Mouse (Mus musculus) bone marrow macrophage, adult 2 months (primary cell): ENCODE data around the gene Ccdc152. TPM values are rescaled to one million over a fixed set of nuclear protein-coding genes. Genes with fewer than 3 reads are reported as not detected.

ENCODE experiments used
- H3K27ac ChIP-seq: 2 replicates; pipeline ENCODE4 v1.5.1; 2012; ENCODE audit warnings: low read depth, low read length; ENCODE audit not compliant: insufficient read depth
- H3K4me1 ChIP-seq: 2 replicates; pipeline ENCODE4 v1.6.1; 2012; ENCODE audit warnings: low read length; ENCODE audit not compliant: control insufficient read depth, insufficient read depth
- H3K4me3 ChIP-seq: 2 replicates; pipeline ENCODE4 v1.5.1; 2012; ENCODE audit warnings: mild to moderate bottlenecking, low read length, moderate library complexity; ENCODE audit not compliant: insufficient read depth
- CTCF ChIP-seq: IDR thresholded peaks from 2 replicates; pipeline ENCODE4 v1.5.1; 2012; ENCODE audit warnings: low read depth, mild to moderate bottlenecking, low read length, moderate library complexity
- POLR2A ChIP-seq: IDR thresholded peaks from 2 replicates; pipeline ENCODE4 v1.6.1; 2012; ENCODE audit warnings: mild to moderate bottlenecking, low read depth, low read length, borderline replicate concordance
- polyA plus RNA-seq: library from polyadenylated mRNA; stranded (reverse); fragments of >200 nt; gene quantifications from 2 replicates; pipeline ENCODE4 v1.2.4, GENCODE M21; 2012; ENCODE audit not compliant: missing spikeins, insufficient read depth, insufficient read length

Ccdc152 gene
- 11.5 and 16.2 TPM in 2 replicates for polyA plus RNA-seq

GRCm38 (mm10) chr15:3303426-3303825 is at the start of gene Ccdc152:
Gene Ccdc152, minus strand, starts transcription at chr15:3303526.
- H3K4me3 ChIP-seq: no peak within 1 kb of the TSS
- no peak within 1 kb of the TSS for H3K27ac ChIP-seq
- no peaks in the 10 kb centered on the region for H3K4me1 ChIP-seq
- no peak for TF ChIP-seq POLR2A
- no peak for TF ChIP-seq CTCF

GRCm38 (mm10) chr15:3349306-3350064 is 46.2 kb upstream of the Ccdc152 start:
- no peaks in the 10 kb centered on the region for H3K4me1 ChIP-seq
- no peak for TF ChIP-seq CTCF
- TF ChIP-seq POLR2A: no peak
- no peak overlapping the region for H3K27ac ChIP-seq
- H3K4me3 ChIP-seq: no peak overlapping the region

GRCm38 (mm10) chr15:3346682-3347081 is 43.4 kb upstream of the Ccdc152 start:
- no peak overlapping the region for H3K27ac ChIP-seq
- no peak overlapping the region for H3K4me3 ChIP-seq
- H3K4me1 ChIP-seq: no peaks in the 10 kb centered on the region
- TF ChIP-seq CTCF (no peak), POLR2A (no peak)

- Histone ChIP-seq H3K4me1 (peaks cover 3% of the 10 kb centered on the region), H3K4me3 (no peak overlapping the region), H3K27ac (no peak overlapping the region)
- TF ChIP-seq CTCF (no peak), POLR2A (no peak)
Observed at GRCm38 (mm10) chr15:3344555-3344954, 41.2 kb upstream of the Ccdc152 start.

- no peak for TF ChIP-seq POLR2A
- TF ChIP-seq CTCF: no peak
- Histone ChIP-seq H3K4me1 (peaks cover 9% of the 10 kb centered on the region), H3K4me3 (no peak overlapping the region), H3K27ac (no peak overlapping the region)
Observed at GRCm38 (mm10) chr15:3341806-3342582, 38.7 kb upstream of the Ccdc152 start.

- Histone ChIP-seq H3K4me1 (peaks cover 9% of the 10 kb centered on the region), H3K4me3 (no peak overlapping the region), H3K27ac (peak overlapping the region; percentile 9)
- TF ChIP-seq CTCF (no peak), POLR2A (no peak)
Observed at GRCm38 (mm10) chr15:3339847-3340246, 36.5 kb upstream of the Ccdc152 start.

- Histone ChIP-seq H3K4me3 (no peak overlapping the region), H3K27ac (no peak overlapping the region), H3K4me1 (no peaks in the 10 kb centered on the region)
- TF ChIP-seq CTCF (no peak), POLR2A (no peak)
Observed at GRCm38 (mm10) chr15:3332517-3332916, 29.2 kb upstream of the Ccdc152 start.

- TF ChIP-seq CTCF: no peak
- H3K4me3 ChIP-seq: no peak overlapping the region
- H3K27ac ChIP-seq: no peak overlapping the region
- no peaks in the 10 kb centered on the region for H3K4me1 ChIP-seq
Observed at GRCm38 (mm10) chr15:3331813-3332212, 28.5 kb upstream of the Ccdc152 start.

- H3K4me1 ChIP-seq: no peaks in the 10 kb centered on the region
- H3K27ac ChIP-seq: no peak overlapping the region
- no peak overlapping the region for H3K4me3 ChIP-seq
- TF ChIP-seq CTCF: no peak
- TF ChIP-seq POLR2A: no peak
Observed at GRCm38 (mm10) chr15:3330291-3330690, 27.0 kb upstream of the Ccdc152 start.

- TF ChIP-seq CTCF (no peak), POLR2A (no peak)
- Histone ChIP-seq H3K4me1 (no peaks in the 10 kb centered on the region), H3K27ac (no peak overlapping the region), H3K4me3 (no peak overlapping the region)
Observed at GRCm38 (mm10) chr15:3323041-3323440, 19.7 kb upstream of the Ccdc152 start.
